Mouse (Mus musculus) thymus, adult 2 months (tissue): ENCODE measurements around the gene Dkk3. TPM values are rescaled to one million over a fixed set of nuclear protein-coding genes. Genes with fewer than 3 reads are reported as not detected.
"Not testable (repeated sequence)": the region's sequence is repeated elsewhere in the genome, so short reads cannot be mapped to it uniquely, and the experiment has no call there.

ENCODE experiments used
- DNase-seq: peaks from one replicate; pipeline ENCODE4 v3.0.0; 2021
- H3K27ac ChIP-seq: fragments of 200-500 bp; 2 replicates; pipeline ENCODE4 v1.5.1; 2012; ENCODE audit warnings: low read length, control low read depth; ENCODE audit not compliant: control insufficient read depth, insufficient read depth
- H3K27me3 ChIP-seq: fragments of 200-500 bp; 2 replicates; pipeline ENCODE4 v1.6.1; 2012; ENCODE audit warnings: mild to moderate bottlenecking, low read length, moderate library complexity, mixed read lengths; ENCODE audit not compliant: control insufficient read depth, insufficient read depth
- H3K36me3 ChIP-seq: fragments of 200-500 bp; 2 replicates; pipeline ENCODE4 v1.6.1; 2012; ENCODE audit warnings: mild to moderate bottlenecking, low read length, moderate library complexity; ENCODE audit not compliant: control insufficient read depth, insufficient read depth
- H3K4me1 ChIP-seq: fragments of 200-500 bp; replicated peaks from 2 replicates; pipeline ENCODE4 v1.6.1; 2012; ENCODE audit warnings: low read length; ENCODE audit not compliant: control insufficient read depth, insufficient read depth
- H3K4me3 ChIP-seq: fragments of 200-500 bp; 2 replicates; pipeline ENCODE4 v1.5.1; 2012; ENCODE audit warnings: mild to moderate bottlenecking, low read length, control low read depth, moderate library complexity; ENCODE audit not compliant: control insufficient read depth, insufficient read depth
- CTCF ChIP-seq: fragments of 200-500 bp; IDR thresholded peaks from 2 replicates; pipeline ENCODE4 v1.5.1; 2012; ENCODE audit warnings: mild to moderate bottlenecking, control low read depth, low read length, moderate library complexity, borderline replicate concordance; ENCODE audit not compliant: control insufficient read depth, poor library complexity, insufficient read depth; ENCODE audit errors: extremely low read depth
- POLR2A ChIP-seq: fragments of 200-500 bp; IDR thresholded peaks from 2 replicates; pipeline ENCODE4 v1.6.1; 2012; ENCODE audit warnings: mild to moderate bottlenecking, low read length, control low read depth, moderate library complexity; ENCODE audit not compliant: control insufficient read depth, poor library complexity, insufficient read depth; ENCODE audit errors: extremely low read depth
- WGBS: fragments of 180-500 bp; shearing (Covaris S2); methylation state at CpG from one replicate; pipeline ENCODE4 v1.1.7; 2018; 5-methylcytosine and 5-hydroxymethylcytosine counted together
- polyA plus RNA-seq: library from polyadenylated mRNA; depleted of rRNA; stranded (reverse); fragments of >200 nt; gene quantifications from 2 replicates; pipeline ENCODE4 v1.2.3, GENCODE M21; 2012

The Dkk3 gene
- polyA plus RNA-seq, 1 experiment: 5.9 TPM

DNA sequence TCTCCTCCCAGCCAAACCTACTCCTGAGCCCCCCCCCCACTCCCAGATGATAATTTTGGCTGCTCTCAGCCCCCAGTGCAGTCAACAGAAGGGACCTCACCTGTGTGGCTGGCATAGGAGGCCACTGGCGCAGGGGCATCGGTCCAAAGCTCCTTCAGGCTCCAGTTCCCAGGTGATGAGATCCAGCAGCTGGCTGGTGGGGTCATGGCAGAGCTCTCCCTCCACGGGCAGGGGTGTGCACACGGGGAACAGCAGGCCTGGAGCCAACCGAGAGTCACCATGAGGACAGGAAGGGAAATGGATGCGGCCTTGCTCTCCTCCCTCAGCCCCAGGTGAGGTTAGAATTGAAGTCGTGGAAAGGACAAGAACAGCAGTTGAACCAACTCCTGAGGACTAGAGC lies 39.6 kb downstream of the Dkk3 start:
- no peak overlapping the region for H3K4me3 ChIP-seq
- 89% methylated on average over 7 of the region's 7 CpGs for WGBS
- H3K36me3 ChIP-seq: no peaks in the 10 kb centered on the region
- H3K4me1 ChIP-seq: no peaks in the 10 kb centered on the region
- no peak overlapping the region for H3K27ac ChIP-seq
- no peak for DNase-seq
- no peaks in the 10 kb centered on the region for H3K27me3 ChIP-seq
- TF ChIP-seq POLR2A (no peak), CTCF (no peak)

- TF ChIP-seq POLR2A (no peak), CTCF (no peak)
- Histone ChIP-seq H3K4me1 (no peaks in the 10 kb centered on the region), H3K4me3 (no peak overlapping the region), H3K27me3 (no peaks in the 10 kb centered on the region), H3K27ac (no peak overlapping the region), H3K36me3 (no peaks in the 10 kb centered on the region)
- WGBS: 87% methylated on average over 7 of the region's 7 CpGs
- DNase-seq: no peak
Measured at GRCm38 (mm10) chr7:112118086-112118485, 40.8 kb downstream of the Dkk3 start.

DNA sequence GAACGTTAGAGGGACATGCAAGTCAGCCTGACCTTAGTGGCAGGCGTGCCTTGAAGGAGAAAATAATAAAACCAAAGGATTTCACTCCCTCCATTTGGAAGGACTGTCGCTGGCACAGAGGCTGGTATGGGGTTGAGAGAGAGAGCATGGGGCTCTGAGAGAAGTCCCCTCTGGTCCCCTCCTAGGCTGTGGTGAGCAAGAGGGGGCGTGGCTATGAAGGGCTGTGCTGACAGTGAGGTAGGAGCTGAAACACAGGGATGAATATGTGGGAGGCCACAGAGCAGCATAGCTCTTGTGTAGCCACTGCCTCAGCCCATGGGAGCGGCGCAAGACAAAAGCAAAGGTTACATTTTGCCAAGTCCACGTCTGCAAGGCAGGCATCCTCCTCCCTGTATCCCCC lies 41.4 kb downstream of the Dkk3 start:
- no peak for TF ChIP-seq CTCF
- TF ChIP-seq POLR2A: no peak
- DNase-seq: no peak
- Histone ChIP-seq H3K27ac (no peak overlapping the region), H3K4me3 (no peak overlapping the region), H3K36me3 (no peaks in the 10 kb centered on the region), H3K4me1 (no peaks in the 10 kb centered on the region), H3K27me3 (no peaks in the 10 kb centered on the region)
- WGBS: 95% methylated on average over 7 of the region's 7 CpGs

DNA sequence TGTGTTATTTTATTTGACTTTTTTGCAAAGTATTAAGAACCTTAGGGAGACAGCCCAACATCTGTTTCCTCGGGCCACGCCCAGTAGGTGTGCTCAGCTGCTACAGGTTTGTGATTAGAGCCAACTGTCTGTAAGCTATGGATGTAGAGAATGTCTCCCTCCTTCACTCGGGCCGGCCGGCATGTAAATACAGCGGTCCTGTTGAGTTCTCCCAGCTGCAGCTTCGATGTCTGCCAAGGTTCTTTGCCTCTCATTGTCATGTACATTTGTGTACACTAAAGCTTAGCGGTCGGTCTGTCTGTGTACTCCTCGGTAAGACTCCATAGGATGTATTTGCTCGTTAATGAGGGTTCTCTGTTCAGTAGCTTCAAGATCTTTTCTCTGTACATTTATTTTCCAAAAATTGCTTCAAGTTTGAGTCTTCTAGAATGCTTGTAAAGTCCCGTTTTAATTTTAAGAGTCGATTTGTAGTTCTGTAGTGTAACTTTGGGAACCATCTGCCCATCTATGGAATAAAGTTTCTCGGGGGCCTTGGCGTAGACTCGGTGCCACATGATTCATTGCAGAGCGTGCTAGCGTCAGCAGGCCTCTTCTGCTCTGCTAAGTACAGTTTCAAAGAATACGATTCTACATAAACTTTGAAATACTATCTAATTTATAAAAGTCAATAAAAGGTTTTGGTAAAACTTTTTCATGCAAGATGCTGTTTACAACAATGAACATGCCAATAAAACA lies 48.1 kb downstream of the Dkk3 start:
- WGBS: 98% methylated on average over 19 of the region's 19 CpGs
- no peak for DNase-seq
- Histone ChIP-seq H3K4me1 (no peaks in the 10 kb centered on the region), H3K27me3 (no peaks in the 10 kb centered on the region), H3K27ac (no peak overlapping the region), H3K4me3 (no peak overlapping the region), H3K36me3 (peaks cover 50% of the 10 kb centered on the region)
- no peak for TF ChIP-seq POLR2A
- no peak for TF ChIP-seq CTCF

DNA sequence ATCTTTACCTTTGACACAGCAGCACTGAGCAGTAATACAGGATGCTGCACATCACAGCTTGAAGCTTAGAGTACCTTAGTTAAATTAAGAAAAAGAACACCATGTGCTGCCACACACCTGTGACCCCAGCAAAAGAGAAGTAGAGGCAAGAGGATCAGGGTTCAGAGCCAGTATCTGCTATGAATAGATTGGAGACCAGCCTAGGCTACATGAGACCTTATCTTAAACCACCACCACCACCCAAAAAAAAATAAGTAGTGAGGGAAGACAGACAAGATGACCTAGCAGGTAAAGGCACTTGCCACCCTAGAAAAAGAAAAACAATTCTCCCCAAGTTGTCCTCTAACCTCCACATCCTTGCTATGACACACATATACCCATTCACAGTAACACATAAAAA lies 50.1 kb downstream of the Dkk3 start:
- Histone ChIP-seq H3K4me3 (no peak overlapping the region), H3K27ac (no peak overlapping the region), H3K27me3 (no peaks in the 10 kb centered on the region), H3K4me1 (no peaks in the 10 kb centered on the region), H3K36me3 (peaks cover 62% of the 10 kb centered on the region)
- DNase-seq: no peak
- no peak for TF ChIP-seq CTCF
- TF ChIP-seq POLR2A: no peak

DNA sequence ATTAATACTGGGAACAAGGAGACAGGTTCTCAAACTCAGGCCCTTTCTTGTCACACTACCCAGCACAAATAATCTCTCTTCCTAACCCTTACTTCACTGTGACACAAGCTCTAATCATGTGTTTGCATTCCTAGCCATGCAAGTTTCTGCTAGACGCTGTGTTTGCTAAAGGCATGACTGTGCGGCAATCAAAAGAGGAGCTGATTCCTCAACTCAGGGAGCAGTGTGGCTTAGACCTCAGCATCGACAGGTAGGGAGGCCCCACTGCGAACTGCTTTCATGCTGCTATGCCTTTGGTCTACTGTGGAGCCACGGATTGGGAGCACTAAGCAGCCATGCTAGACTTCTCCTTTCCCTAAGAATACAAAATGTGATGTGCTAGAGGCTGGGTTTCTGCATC lies 55.0 kb downstream of the Dkk3 start:
- Histone ChIP-seq H3K27me3 (no peaks in the 10 kb centered on the region), H3K36me3 (peaks cover 74% of the 10 kb centered on the region), H3K4me1 (no peaks in the 10 kb centered on the region), H3K27ac (no peak overlapping the region), H3K4me3 (no peak overlapping the region)
- no peak for DNase-seq
- WGBS: 96% methylated on average over 5 of the region's 5 CpGs
- no peak for TF ChIP-seq CTCF
- no peak for TF ChIP-seq POLR2A

DNA sequence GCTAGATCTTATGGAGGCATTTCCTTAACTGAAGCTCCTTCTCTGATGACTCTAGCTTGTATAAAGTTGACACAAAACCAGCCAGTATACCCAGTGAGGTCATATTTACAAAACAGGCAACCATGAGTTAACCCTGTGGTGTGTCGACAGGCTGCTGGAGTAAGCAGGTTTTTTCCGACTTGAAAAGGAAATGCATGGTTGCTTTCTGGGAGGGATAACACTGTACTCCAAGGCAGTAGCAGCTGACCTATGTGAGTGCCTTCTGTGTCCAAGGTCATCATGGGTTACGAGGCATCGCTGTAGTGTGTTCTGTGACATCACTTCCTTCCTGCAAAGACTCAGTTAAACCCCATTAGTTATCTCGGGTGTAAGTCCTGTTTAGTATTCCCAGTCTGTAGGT lies 55.9 kb downstream of the Dkk3 start:
- Histone ChIP-seq H3K36me3 (peaks cover 72% of the 10 kb centered on the region), H3K4me1 (no peaks in the 10 kb centered on the region), H3K4me3 (no peak overlapping the region), H3K27ac (no peak overlapping the region), H3K27me3 (no peaks in the 10 kb centered on the region)
- WGBS: 87% methylated on average over 5 of the region's 5 CpGs
- TF ChIP-seq CTCF: no peak
- no peak for TF ChIP-seq POLR2A
- DNase-seq: no peak

DNA sequence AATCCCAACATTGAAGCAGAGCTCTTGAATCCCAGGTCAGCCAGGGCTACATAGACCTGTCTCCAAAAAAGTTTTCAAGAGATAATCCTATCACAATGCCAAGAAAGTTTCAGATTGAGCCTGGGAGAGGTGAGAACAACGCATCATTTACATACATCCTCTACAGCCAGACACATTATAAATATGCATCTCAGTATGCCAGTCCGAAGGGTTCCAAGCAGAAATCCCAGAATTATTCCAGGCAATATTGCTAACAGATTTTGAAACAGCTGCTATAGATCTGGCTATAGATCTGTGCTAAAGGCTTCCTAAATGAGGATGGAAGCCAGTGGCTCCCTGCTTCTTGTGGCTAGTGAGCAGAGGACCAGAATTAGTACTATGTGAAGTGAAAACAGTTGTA lies 58.0 kb downstream of the Dkk3 start:
- no peak for DNase-seq
- no peak for TF ChIP-seq CTCF
- TF ChIP-seq POLR2A: no peak
- peaks cover 56% of the 10 kb centered on the region for H3K36me3 ChIP-seq
- H3K27ac ChIP-seq: no peak overlapping the region
- no peaks in the 10 kb centered on the region for H3K4me1 ChIP-seq
- 99% methylated on average over 2 of the region's 2 CpGs for WGBS
- H3K27me3 ChIP-seq: no peaks in the 10 kb centered on the region
- no peak overlapping the region for H3K4me3 ChIP-seq

DNA sequence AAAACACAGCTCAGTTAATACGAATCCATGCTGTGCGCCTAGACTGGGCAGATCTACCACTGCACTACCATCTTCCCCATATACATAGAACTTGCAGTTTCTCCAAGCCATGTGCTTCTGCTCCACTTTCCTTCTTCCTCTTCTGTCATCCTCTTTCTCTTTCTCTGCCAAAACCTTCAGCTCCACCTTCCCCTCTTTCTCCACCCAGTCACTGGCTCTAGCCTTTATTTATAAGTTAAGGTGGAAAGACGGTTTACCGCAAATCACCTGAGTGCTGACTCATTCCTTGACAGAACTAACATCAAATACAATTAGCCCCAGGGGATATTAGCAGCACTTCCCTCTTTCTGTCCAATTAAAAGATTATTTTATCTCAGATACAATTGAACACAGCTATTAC lies 63.9 kb downstream of the Dkk3 start:
- whole genome bisulfite sequencing: 86% methylated on average over 4 of the region's 4 CpGs
- H3K4me3 ChIP-seq, DNase-seq, H3K4me1 ChIP-seq, H3K27ac ChIP-seq, H3K27me3 ChIP-seq: not testable (repeated sequence)
- peaks cover 61% of the 10 kb centered on the region for H3K36me3 ChIP-seq
